Mouse (Mus musculus) spleen, postnatal 4 days (tissue): ENCODE measurements around the gene Ntng1.

Source experiments
- DNase-seq, 2 experiments: peaks; one replicate each; pipeline ENCODE4 v3.0.0; 2022; ENCODE audit warnings: low spot score in 2 of 2

The Ntng1 gene

GRCm38 (mm10) chr3:109931021-109931420 lies 212.8 kb downstream of the Ntng1 start:
- DNase-seq, result no peak

GRCm38 (mm10) chr3:109923788-109924187 lies 220.0 kb downstream of the Ntng1 start:
- no peak for DNase-seq

- DNase-seq, result no peak
These were observed 224.8 kb downstream of the Ntng1 start for GRCm38 (mm10) chr3:109918996-109919395.

GRCm38 (mm10) chr3:109917926-109918694 lies 225.7 kb downstream of the Ntng1 start:
- DNase-seq, result no peak

- no peak for DNase-seq
These were observed 226.7 kb downstream of the Ntng1 start for GRCm38 (mm10) chr3:109917077-109917476.

GRCm38 (mm10) chr3:109914226-109914625 lies 229.6 kb downstream of the Ntng1 start:
- DNase-seq, result no peak

- DNase-seq, result no peak
These were observed 253.2 kb downstream of the Ntng1 start for GRCm38 (mm10) chr3:109890600-109890999.

- no peak for DNase-seq
These were observed 258.1 kb downstream of the Ntng1 start for GRCm38 (mm10) chr3:109885672-109886071.

- no peak for DNase-seq
These were observed 264.8 kb downstream of the Ntng1 start for GRCm38 (mm10) chr3:109879061-109879460.

- peak; percentile 13 to 61 for DNase-seq
These were observed 271.8 kb downstream of the Ntng1 start for GRCm38 (mm10) chr3:109871986-109872385.

- DNase-seq, result no peak
These were observed 285.5 kb downstream of the Ntng1 start for GRCm38 (mm10) chr3:109858276-109858675.

- DNase-seq, result no peak
These were observed 289.2 kb downstream of the Ntng1 start for GRCm38 (mm10) chr3:109854449-109855155.

- DNase-seq, result no peak
These were observed 297.2 kb downstream of the Ntng1 start for GRCm38 (mm10) chr3:109846660-109847059.

- DNase-seq, result no peak
These were observed 318.0 kb downstream of the Ntng1 start for GRCm38 (mm10) chr3:109825806-109826205.

- DNase-seq, result no peak
These were observed 320.9 kb downstream of the Ntng1 start for GRCm38 (mm10) chr3:109822803-109823474.

GRCm38 (mm10) chr3:109818821-109819685 lies 324.8 kb downstream of the Ntng1 start:
- no peak for DNase-seq

GRCm38 (mm10) chr3:109809065-109809464 lies 334.7 kb downstream of the Ntng1 start:
- no peak for DNase-seq

- no peak for DNase-seq
These were observed 336.4 kb downstream of the Ntng1 start for GRCm38 (mm10) chr3:109807211-109807934.

- DNase-seq, result no peak
These were observed 339.7 kb downstream of the Ntng1 start for GRCm38 (mm10) chr3:109804145-109804544.

GRCm38 (mm10) chr3:109803616-109804015 lies 340.2 kb downstream of the Ntng1 start:
- DNase-seq, result no peak

GRCm38 (mm10) chr3:109797354-109797753 lies 346.5 kb downstream of the Ntng1 start:
- DNase-seq, result no peak
